Mouse (Mus musculus): ENCODE measurements around the gene Magi2. TPM values are rescaled to one million over a fixed set of nuclear protein-coding genes. Genes with fewer than 3 reads are reported as not detected.
A peak's percentile ranks its signal among the peaks of the same experiment; 100 is the strongest.

The Magi2 gene
- polyA plus RNA-seq, 1 experiment from 2014 or later = 1.9 TPM

DNA sequence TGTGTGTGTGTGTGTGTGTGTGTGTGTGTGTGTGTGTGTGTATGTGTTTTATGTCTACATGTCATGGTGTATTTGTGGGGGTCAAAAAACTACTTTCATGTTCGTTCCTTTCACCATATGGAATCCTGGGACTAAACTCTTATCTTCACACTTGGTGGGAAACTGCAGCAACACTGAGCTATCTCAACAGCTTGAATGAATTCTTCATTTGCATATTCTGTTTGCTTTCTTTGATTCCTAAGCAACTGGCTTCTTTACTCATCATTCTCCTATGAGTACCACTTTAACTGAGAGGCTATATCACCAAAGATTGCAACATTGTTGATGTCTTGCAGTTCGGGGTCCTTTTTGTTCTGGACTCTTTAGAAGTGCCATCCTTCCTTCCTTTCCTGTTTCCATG, 986.5 kb downstream of the Magi2 start:
- WGBS = 47% methylated on average over 2 of the region's 2 CpGs
- Histone ChIP-seq H3K27me3 (replicated peaks; ENCODE audit: insufficient read depth, low read length) (no peaks in the 10 kb centered on the region), H3K9me3 (ENCODE audit: low read length) (no peaks in the 10 kb centered on the region), H3K4me1 (ENCODE audit: insufficient read depth, low read depth, low read length) (no peaks in the 10 kb centered on the region), H3K27ac (ENCODE audit: low read length) (no peak overlapping the region), H3K9ac (replicated peaks; ENCODE audit: low read depth) (no peak overlapping the region), H3K36me3 (ENCODE audit: insufficient read depth, low read length) (no peaks in the 10 kb centered on the region), H3K4me2 (replicated peaks; ENCODE audit: low read depth, low read length) (no peak overlapping the region), H3K4me3 (ENCODE audit: low read depth, low read length) (no peak overlapping the region)
- ATAC-seq (no peak), DNase-seq (ENCODE audit: low spot score) (no peak)
- TF ChIP-seq EP300 (IDR thresholded peaks at IDR 0.05) (no peak), CTCF (IDR thresholded peaks at IDR 0.05) (no peak)

DNA sequence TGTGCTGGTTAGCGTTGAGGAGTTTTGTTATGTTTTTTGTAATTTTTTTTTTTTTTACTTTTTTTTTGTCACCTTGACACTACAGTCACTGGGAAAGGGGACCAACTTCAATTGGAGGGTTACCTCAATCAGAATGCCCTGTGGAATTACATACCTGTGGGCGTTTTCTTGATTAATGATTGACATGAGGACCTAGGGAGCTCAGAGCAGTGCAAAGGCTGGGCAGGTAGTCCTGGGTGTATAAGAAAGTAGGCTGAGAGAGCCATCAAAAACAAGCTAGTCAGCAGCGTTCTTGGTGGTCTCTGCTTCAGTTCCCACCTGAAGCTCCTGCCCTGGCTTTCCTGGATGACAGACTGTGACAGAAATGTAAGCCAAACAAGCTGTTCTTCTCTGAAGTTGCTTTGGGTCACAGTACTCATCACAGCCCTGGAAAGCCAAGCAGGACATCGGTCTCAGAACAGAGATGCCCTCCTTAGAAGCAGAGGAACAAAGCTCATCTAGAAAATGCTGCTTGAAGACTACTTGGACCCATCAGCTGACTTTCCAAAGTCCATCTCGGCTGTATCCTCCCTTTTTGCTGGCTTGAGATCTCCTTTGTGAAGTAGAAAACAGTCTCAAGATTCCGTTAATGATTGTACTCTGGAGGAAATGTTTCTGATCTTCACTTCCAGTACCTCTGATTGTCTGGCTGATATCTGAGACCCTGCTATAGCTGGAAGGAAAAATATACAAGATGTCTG, 999.8 kb downstream of the Magi2 start:
- no peak for TF ChIP-seq EP300 (IDR thresholded peaks at IDR 0.05)
- TF ChIP-seq CTCF (IDR thresholded peaks at IDR 0.05) = no peak
- Histone ChIP-seq H3K36me3 (ENCODE audit: insufficient read depth, low read length) (no peaks in the 10 kb centered on the region), H3K27me3 (replicated peaks; ENCODE audit: insufficient read depth, low read length) (no peaks in the 10 kb centered on the region), H3K4me1 (ENCODE audit: insufficient read depth, low read depth, low read length) (no peaks in the 10 kb centered on the region), H3K4me2 (replicated peaks; ENCODE audit: low read depth, low read length) (no peak overlapping the region), H3K9ac (replicated peaks; ENCODE audit: low read depth) (no peak overlapping the region), H3K27ac (ENCODE audit: low read length) (no peak overlapping the region), H3K4me3 (ENCODE audit: low read depth, low read length) (no peak overlapping the region), H3K9me3 (ENCODE audit: low read length) (no peaks in the 10 kb centered on the region)
- DNase-seq (ENCODE audit: low spot score) = peak; percentile 28
- WGBS = 57% methylated on average over 6 of the region's 6 CpGs
- no peak for ATAC-seq

DNA sequence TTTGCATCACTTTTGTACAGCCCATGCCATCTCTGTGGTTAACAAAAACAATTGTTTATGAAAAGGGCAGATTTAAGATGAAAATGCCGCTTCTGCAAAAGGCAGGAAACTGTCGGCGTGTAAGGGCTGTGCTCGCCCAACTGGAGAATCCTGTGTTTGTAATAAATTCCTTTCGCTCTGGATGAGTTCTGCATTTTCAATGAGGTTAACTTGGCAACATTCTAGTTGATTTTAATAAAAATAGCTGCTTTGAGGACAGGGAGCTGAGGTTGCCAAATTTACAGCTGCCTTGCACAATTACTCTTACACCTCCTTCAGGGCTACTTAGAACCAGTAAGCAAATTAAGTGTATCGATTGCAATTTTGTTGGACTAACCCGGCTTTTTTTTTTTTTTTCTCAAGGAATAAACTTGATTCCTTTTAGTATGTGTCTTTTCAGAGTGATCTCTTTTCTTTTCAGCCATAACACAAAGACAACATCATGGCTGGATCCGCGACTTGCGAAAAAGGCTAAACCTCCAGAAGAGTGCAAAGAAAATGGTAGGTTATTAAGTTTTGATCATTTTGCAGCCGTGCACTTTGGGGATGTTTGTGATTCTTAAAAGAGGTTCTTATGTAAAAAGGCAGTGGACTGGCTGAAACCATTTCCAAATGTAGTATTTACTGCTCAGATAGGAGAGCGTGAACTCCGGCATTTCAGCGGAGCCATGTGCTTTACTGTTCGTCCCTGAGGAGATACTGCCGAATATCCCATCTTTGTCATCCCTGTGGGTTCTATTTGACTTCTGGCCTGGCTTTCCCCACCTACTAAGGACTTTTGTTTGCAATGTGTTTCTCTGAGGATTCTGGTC, 1001.3 kb downstream of the Magi2 start:
- Histone ChIP-seq H3K4me2 (replicated peaks; ENCODE audit: low read depth, low read length) (no peak overlapping the region), H3K9ac (replicated peaks; ENCODE audit: low read depth) (no peak overlapping the region), H3K27ac (ENCODE audit: low read length) (no peak overlapping the region), H3K4me3 (ENCODE audit: low read depth, low read length) (no peak overlapping the region), H3K27me3 (replicated peaks; ENCODE audit: insufficient read depth, low read length) (no peaks in the 10 kb centered on the region), H3K4me1 (ENCODE audit: insufficient read depth, low read depth, low read length) (no peaks in the 10 kb centered on the region), H3K9me3 (ENCODE audit: low read length) (no peaks in the 10 kb centered on the region), H3K36me3 (ENCODE audit: insufficient read depth, low read length) (no peaks in the 10 kb centered on the region)
- WGBS = 62% methylated on average over 16 of the region's 16 CpGs
- peak; percentile 46 for DNase-seq (ENCODE audit: low spot score)
- ATAC-seq = no peak
- TF ChIP-seq CTCF (IDR thresholded peaks at IDR 0.05) = no peak
- TF ChIP-seq EP300 (IDR thresholded peaks at IDR 0.05) = no peak

DNA sequence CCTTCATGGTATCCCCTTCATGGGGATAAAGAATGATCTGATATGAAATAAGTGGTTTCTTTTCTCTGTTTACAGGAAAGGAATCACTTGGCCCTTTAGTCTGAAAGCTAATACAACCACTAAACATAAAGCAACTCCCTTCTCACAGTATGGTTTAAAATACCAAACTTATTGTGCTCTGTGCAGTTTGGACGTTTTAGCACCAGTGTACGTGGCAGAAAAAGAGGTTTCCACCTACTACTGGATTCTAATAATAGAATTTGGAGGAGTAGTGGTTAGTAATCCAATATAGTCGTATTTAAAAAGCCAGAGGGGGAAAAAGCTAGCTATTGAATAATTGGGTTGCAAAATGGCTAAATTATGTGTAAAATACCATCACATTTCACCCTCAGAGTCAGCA, 1005.1 kb downstream of the Magi2 start:
- DNase-seq (ENCODE audit: low spot score) = no peak
- H3K36me3 ChIP-seq (ENCODE audit: insufficient read depth, low read length) = no peaks in the 10 kb centered on the region
- no peaks in the 10 kb centered on the region for H3K4me1 ChIP-seq (ENCODE audit: insufficient read depth, low read depth, low read length)
- no peaks in the 10 kb centered on the region for H3K27me3 ChIP-seq (replicated peaks; ENCODE audit: insufficient read depth, low read length)
- ATAC-seq = no peak
- TF ChIP-seq EP300 (IDR thresholded peaks at IDR 0.05) (no peak), CTCF (IDR thresholded peaks at IDR 0.05) (no peak)
- no peak overlapping the region for H3K4me3 ChIP-seq (ENCODE audit: low read depth, low read length)
- 54% methylated on average over 3 of the region's 3 CpGs for WGBS
- no peaks in the 10 kb centered on the region for H3K9me3 ChIP-seq (ENCODE audit: low read length)
- no peak overlapping the region for H3K4me2 ChIP-seq (replicated peaks; ENCODE audit: low read depth, low read length)
- H3K27ac ChIP-seq (ENCODE audit: low read length) = no peak overlapping the region
- no peak overlapping the region for H3K9ac ChIP-seq (replicated peaks; ENCODE audit: low read depth)

DNA sequence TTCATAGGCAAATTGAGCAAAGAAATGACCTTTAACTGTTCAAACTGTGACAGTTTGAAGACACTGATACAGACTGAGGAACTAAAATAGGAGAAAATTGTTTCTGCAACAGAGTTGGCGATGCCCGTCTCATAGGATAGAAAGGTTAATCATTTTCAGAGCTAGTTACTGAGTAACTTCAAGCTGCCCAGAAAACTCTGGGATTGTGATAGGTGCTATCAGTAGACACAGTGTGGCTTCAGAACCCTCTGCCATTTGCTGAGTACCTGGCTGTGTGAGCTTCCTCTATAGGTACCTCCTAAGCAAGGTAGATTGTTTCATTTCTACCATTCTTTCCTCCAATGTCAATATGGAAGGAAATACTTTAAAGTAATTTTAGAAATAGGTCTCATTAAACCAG, 1014.7 kb downstream of the Magi2 start:
- Histone ChIP-seq H3K4me3 (ENCODE audit: low read depth, low read length) (no peak overlapping the region), H3K4me1 (ENCODE audit: insufficient read depth, low read depth, low read length) (no peaks in the 10 kb centered on the region), H3K27me3 (replicated peaks; ENCODE audit: insufficient read depth, low read length) (no peaks in the 10 kb centered on the region), H3K9me3 (ENCODE audit: low read length) (no peaks in the 10 kb centered on the region), H3K36me3 (ENCODE audit: insufficient read depth, low read length) (no peaks in the 10 kb centered on the region), H3K27ac (ENCODE audit: low read length) (no peak overlapping the region), H3K9ac (replicated peaks; ENCODE audit: low read depth) (no peak overlapping the region), H3K4me2 (replicated peaks; ENCODE audit: low read depth, low read length) (no peak overlapping the region)
- WGBS = 67% methylated on average over 2 of the region's 2 CpGs
- DNase-seq (ENCODE audit: low spot score) = no peak
- no peak for TF ChIP-seq EP300 (IDR thresholded peaks at IDR 0.05)
- no peak for TF ChIP-seq CTCF (IDR thresholded peaks at IDR 0.05)
- no peak for ATAC-seq

DNA sequence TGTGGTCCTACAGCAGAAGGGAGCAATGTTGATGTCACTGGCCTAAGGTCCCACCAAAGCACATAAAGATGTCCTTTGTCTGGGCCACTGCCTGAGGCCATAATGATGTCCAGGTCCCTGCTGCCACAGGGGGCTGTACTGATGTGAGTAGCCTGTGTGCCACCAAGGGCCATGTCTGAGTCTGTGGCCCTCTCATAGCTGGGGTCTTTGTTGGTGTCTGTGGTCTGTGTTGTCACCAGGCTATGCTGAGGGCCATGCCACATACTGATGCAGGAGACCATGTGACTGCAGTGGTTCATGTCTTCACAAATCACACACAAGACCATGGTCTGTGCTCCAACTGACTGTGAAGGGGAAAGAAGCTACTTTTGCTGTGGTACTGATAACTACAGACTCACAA, 1015.7 kb downstream of the Magi2 start:
- Histone ChIP-seq H3K9me3 (ENCODE audit: low read length) (no peaks in the 10 kb centered on the region), H3K36me3 (ENCODE audit: insufficient read depth, low read length) (no peaks in the 10 kb centered on the region), H3K27me3 (replicated peaks; ENCODE audit: insufficient read depth, low read length) (no peaks in the 10 kb centered on the region), H3K4me2 (replicated peaks; ENCODE audit: low read depth, low read length) (no peak overlapping the region), H3K4me1 (ENCODE audit: insufficient read depth, low read depth, low read length) (no peaks in the 10 kb centered on the region), H3K4me3 (ENCODE audit: low read depth, low read length) (no peak overlapping the region), H3K9ac (replicated peaks; ENCODE audit: low read depth) (no peak overlapping the region), H3K27ac (ENCODE audit: low read length) (no peak overlapping the region)
- no peak for DNase-seq (ENCODE audit: low spot score)
- TF ChIP-seq CTCF (IDR thresholded peaks at IDR 0.05) = no peak
- no peak for TF ChIP-seq EP300 (IDR thresholded peaks at IDR 0.05)
- no peak for ATAC-seq

All from lung, postnatal 0 days (tissue).